Mouse (Mus musculus): ENCODE measurements at regions not wholly inside any gene's neighbourhood (a gene's known extent, or its start where the extent isn't known, plus 50 kb on each side); places are given as distances from the start of the nearest gene placed in this dataset.

DNA sequence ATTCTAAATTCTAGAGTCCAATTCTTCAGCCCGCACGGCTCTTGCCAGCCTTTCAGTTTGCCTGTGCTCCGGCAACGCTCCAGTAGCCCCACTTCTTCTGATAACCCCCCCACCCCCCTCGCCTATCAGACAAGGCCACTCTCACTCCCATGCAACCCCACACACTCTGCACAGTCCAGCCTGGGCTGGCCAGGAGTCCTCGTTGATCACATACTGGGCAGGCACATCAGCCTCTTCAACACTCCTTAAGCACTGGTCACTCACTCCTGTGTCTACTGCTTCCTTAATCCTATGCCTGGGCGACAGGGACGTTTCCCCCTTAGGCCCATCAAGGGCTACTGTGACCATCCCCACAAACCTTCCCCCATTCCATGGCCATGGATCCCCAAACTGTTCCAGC is 95.4 kb upstream of the Tom1l1 start:
- DNase-seq, result no peak

DNA sequence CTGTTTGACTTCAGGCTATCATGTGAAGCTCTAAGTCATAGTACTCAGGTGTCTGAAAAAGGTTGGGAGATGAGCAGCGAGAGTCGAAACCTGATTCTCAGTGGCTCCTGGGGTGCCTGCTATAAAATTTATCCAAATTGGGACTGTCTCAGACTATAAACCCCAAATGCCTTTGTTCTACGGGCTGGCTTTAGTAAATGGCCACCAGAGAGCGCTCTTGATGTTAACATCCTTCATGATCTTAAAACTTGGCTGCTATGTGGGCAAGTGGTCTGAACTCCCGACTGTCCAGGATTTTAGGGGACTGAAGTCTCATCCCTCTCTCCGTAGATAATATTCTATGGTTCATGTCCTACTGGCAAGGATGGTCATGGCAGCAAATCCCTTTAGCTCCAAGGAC is 94.8 kb upstream of the Tom1l1 start:
- peak; percentile 1 for DNase-seq

DNA sequence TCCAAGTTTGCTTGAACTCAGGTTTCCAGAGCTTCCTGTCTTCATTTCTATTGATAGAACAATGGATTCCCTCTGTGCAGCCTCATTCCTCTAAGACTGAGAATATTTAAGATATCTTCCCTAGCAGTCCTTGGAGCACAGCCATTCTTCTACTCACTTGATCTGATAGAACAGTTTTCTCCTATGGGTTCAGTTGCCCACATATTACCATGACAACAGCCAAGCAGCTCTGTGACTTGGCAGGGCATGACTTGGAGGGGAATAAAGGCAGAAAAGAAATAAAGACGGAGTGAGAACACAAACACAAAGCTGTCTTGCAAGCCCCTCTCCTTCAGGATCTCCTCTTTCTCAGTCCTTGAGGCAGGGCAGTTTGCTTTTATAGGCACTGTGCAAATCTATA is 87.6 kb upstream of the Tom1l1 start:
- DNase-seq, result no peak

DNA sequence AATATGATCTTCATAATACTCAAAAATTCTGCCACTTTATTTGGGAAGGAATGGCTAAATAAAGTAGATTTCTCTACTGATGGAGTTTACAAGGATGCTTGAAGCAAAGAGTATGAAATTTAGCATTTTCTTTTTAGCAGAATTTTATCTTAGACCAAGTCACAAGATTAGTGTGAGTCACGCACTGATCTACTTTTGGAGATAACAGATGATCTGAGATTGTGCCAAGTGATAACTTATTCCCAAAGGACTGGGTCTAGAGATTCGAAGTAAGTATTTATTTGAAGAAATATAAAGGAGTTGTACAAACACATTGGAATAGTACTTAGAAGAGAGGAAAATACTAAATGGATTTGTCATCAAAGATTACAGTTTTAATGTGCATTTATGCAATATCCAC is 67.8 kb upstream of the Tom1l1 start:
- no peak for DNase-seq

DNA sequence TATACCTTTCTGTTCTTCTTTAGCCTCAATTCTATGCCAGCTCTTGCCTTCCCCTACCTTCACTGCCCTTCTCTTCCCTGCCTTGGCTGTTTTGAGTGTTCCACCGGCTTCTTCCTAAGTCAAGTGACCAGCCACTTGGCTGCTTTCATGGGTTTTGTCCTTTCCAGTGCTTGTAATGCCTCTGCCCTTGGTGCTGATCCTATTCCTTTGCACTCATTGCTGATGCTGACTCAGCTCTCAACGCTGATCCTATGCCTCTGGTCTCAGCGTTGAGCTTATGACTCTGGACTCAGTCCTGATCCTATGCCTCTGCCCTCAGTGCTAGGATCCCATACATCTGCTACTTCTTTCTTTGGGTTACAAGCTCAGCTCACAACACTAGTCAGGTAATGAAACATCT is 60.3 kb upstream of the Tom1l1 start:
- DNase-seq, result no peak

DNA sequence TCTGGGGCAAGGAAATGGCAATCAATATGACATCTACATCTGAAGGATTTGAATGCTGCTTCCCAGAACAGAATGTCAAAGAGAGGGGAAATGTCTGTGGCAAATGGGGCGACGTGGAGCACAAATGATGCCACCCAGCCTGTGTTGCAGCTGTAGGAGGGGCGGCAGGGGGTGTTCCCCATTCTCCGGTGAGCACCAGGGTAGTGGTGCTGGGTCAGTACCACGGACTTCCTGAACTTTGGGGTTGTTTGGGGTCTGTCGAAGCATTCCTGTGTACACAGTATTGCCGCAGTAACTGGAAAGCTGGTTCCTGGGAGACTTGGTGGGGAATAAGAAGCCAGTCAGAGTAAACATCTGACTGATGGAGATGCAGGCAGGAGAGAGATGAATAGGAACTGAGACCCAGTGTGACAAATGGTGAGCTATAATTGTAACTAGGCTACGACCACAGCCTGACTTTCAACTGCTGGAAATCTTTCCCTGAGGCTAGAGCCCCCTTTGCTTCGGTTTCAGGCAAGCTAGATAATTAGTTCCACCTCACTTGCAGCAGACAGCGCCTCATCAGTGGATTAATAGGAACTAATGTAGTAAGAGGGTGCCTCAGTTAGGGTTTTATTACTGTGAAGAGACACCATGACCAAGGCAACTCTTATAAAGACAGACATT is 53.9 kb upstream of the Tom1l1 start:
- DNase-seq, result no peak

DNA sequence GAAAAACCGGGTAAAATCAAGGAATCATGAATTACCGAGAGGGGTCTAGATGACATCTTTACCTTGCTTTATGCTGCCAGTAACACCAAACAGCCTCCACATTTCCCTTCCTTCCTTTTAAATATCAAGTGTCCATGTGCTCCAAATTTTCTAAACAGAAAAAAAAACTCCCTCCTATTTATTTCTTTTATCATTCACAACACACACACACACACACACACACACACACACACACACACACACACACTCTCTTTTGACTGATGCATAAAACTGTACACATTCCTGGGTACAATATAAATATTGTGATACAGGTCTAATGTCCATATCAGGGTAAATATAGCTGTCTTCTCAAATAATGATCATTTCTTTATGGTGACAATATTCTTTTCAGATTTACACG is 51.3 kb upstream of the Tom1l1 start:
- DNase-seq, result no peak

DNA sequence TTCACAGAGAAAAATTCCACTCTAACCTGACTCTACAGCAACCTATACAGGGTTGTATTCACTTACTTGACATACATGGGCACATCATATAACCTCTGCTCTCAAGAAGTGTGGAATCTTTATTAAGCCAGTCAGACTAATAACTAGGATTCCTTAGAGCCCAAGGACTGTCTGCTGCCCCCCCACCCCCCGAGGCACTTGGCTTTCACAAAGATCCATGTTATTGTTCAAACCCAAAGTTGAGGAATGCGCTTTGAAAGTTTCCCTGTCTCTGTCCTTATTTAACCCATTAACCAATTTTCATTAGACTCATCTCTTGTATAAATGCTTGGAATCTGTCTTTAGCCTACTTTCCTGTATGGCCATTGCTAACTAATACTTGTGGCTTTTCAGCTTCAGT is 50.6 kb upstream of the Tom1l1 start:
- DNase-seq, result no peak
